Mouse (Mus musculus): Measurements from ENCODE around the gene Fitm2. TPM values are rescaled to one million over a fixed set of nuclear protein-coding genes. Genes with fewer than 3 reads are reported as not detected.
"Not testable (repeated sequence)": the region's sequence is repeated elsewhere in the genome, so short reads cannot be mapped to it uniquely, and the experiment has no call there.

Fitm2 gene
- total RNA-seq, 2 experiments from 2014 or later = 19.2 to 20.9 TPM

DNA sequence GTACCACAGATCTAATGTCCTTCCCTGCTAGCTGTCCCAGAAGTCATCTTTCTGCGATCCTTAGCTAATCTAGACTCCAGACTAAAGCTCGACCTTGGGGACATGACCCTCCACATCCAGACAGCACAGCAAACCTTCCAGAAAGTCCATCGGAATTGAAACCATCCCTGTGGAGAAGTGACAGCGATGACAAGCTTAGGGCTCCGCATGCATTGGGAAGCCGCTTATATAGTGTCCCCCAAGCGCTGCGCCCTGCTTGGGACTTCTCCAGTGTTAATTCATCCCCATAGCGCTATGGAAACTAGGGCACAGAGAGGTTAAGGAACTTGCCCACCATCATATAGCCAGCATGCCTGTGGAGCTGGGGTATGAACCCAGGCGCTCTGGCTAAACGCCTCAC lies 9.6 kb downstream of the Fitm2 start:
- DNase-seq = no peak

DNA sequence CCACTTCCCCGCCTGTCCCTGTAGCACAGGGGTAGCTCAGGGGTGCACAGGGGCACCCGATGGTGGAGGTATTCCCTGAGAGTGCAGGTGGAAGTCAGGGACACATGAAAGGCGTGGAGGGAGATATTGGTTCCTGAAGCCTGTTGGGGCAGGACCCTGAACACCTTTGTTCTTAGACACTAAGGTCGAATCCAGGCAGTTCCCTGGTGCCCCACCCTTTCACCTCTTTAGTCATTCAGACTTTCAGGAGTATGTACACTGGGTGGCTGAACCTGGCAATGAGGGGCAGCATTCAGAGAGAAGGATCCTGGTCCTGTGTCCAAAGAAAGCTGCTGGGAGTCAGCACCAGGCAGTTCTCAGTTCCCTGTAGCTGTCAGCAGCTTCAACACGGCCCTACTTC lies 10.0 kb downstream of the Fitm2 start:
- no peak for DNase-seq

DNA sequence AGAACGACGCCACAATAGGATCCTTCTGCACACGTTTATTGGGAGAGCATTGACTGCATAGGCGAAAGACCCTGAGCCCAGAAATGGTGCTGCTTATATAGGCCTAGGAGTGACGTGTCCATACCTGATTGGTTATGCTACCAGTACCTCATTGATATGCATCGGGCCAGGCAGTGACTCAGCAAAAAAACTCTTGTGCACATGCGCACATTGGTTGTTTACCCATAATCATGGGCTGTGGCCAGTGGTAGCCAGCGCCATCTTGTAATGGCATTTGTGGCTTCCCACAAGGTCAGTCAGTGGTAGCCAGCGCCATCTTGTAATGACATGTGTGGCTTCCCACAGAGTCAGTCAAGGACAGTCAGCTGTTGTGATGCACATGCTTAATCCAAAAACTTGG lies 11.1 kb downstream of the Fitm2 start:
- DNase-seq = not testable (repeated sequence)

DNA sequence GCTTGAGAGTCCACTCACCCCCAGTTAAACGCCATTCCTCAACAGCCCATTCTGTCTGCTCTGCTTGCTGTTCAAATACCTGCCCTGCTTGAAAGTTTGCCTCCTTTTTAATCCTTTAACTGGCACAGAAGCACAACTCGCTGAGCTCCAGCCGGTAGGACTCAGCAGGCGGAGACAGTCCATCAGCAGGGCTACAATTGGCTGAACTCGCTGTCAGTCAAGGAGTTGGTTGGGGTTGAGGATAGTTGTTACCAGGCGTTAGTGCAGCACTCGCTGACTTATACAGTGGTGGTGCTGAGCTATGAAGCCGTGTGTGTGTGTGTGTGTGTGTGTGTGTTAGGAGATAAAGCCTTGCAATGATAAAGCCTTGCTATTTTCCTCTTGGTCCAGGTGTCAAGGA lies 11.8 kb downstream of the Fitm2 start:
- DNase-seq = no peak

DNA sequence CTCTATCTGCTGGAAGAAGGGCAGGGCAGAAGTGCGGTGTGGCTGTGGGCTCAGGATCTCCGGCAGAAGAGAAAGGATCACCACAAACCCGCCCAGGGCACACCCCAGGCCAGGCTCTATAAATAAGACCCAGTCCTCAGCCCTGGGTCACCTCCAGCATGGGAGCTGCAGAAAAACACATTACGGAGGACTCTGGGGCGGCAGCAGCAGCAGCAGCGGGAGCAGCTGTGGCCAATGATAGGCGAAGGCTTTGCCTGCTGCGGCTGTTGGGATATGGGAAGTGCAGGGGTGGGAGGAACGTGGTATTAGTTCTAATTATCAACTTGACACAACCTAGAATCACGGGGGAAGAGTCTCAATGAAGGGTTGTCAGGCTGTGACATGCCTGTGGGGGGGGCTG lies 13.0 kb downstream of the Fitm2 start:
- no peak for DNase-seq

DNA sequence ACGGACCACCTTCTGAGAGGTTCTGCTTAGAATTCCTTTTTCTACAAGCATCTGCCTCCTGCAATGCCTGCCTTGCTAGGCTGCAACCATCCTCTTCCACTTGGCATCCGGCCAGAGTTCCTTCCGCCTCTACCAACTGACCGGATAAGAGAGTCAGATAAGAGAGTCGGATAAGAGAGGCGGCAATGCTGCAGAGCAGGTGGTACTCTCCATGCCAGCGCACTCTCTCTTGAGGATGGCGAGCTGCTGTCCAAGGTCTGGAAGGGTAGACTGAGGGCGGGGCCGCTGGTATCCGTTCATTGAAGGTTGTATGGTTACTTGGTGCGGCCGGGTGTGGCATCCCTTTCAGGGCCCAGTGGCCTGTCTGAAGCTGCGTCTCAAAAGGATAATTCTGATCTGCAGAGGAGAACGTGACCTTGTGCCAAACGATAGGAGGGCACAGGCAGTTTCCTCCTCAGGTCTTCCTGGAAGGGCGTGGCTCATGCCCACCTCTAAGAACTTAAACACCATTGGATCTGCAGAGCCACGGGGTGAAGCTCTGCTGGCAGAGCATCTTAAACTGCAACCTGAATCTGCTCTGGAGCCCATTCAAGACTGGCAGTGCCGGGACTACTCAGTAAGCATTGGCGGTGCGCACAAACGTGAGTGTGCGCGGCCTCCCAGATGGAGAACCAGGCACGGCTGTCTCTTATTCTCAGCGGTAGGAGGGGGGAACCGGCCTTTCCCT lies 13.7 kb downstream of the Fitm2 start:
- DNase-seq = no peak

DNA sequence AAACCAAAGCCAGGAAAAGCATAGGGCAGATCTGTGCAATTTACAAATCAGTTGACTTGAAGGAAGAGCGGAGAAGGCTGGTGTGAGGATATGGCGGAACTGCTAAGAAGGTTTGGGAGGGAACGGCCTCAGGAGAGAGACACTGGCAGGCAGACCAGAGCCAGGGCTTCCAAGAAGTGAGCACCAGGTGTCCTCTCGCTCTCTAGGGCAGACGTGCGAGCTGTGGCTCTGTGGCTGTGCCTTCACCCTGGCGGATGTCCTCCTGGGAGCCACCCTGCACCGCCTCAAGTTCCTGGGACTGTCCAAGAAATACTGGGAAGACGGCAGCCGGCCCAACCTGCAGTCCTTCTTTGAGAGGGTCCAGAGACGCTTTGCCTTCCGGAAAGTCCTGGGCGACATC lies 19.1 kb downstream of the Fitm2 start:
- no peak for DNase-seq

DNA sequence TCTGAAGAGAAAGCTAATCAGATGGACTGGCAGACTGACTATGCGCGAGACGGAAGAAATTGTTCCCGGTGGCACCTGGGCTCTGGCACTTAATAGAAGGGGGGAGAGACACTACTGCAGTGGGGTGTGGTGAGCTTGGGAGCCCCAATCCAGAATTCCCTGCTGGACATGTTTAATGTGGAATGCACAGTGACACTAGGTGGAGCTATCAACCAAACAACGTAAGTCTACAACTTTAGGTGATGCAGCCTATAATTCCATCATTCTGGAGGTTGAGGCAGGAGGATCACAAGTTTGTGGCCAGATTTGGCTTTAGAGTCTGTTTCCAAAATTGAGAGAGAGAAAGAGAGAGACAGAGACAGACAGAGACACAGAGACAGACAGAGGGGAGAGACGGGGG lies 19.7 kb downstream of the Fitm2 start:
- DNase-seq = no peak

DNA sequence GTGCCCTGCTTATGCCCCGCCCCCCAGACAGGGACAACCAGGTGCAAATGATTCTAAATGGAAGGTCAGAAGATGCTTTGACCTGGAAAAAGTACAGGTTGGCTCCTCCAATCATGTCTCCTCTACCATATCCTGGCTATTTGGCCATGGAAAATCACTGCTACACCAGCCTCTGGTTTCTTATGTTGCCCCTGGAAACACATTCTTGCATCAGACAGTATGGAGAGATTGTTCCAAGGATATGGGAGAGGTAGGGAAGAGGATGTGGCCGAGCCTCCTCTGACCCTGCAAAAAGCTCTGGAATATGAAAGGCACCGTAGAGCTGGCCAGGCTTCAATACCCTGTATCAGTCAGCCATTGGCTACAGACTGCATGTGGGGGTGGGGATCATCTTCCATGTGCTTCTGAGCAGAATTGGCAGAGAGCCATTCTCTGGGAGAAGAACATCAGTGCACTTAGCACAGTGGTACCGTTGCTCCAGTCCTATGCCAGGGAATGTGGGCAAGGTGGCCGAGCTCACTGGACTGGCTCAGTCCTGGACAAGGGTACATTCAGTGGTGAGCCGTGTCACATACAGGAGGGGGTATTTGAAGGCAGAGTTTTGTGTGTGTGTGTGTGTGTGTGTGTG lies 21.6 kb downstream of the Fitm2 start:
- peak; percentile 46 to 49 for DNase-seq

DNA sequence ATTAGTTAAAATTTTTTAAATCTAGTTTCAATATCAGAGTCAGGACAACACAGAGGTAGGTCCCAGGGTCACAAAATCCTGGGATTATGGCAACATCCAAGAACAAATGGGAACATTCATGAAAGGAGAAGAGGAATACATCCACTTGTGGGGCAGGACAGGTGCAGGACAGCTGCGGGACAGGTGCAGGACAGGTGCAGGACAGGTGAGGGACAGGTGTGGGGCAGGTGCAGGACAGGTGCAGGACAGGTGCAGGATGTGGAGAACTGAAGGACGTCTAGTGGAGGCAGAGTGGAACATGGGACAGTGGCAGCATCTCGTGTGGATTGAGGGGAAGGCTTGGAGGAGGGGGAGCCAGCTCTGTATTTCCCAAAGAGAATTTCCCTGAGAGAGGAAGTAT lies 23.2 kb downstream of the Fitm2 start:
- no peak for DNase-seq

DNA sequence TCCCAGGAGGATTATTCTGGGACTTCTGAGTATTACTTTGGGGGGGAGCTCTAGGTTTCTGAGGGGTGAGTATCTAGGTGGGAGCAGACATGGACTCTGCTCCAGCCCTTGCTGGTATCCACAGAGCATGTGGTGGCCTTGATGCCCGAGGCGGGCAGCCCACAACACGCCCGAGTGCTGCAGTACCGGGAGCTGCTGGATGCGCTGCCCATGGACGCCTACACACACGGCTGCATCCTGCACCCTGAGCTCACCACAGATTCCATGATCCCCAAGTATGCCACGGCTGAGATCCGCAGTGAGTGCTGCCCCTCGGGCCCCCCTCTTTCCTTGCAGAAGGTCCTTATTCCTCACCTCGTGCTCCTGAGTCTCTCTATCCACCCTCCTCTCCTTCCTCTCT lies 25.1 kb downstream of the Fitm2 start:
- no peak for DNase-seq

DNA sequence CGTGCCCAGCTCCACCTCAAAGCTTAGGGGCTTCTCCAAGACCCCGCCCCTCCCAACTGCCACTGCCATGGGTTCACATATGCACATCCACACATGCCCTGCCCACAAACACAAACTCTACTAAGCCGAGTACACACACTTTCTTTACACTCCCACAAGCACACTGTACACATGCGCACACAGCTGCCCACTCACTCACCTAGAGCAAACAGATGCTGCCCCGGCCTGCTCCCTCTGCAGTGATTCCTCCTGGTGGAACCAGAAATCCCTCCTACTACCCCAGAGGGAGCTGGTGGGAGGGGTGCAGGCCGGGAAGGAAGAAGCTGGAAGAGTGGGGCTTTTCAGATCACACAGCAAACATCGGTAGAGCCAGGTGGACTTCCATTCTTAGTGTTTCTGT lies 28.4 kb downstream of the Fitm2 start:
- DNase-seq = no peak

DNA sequence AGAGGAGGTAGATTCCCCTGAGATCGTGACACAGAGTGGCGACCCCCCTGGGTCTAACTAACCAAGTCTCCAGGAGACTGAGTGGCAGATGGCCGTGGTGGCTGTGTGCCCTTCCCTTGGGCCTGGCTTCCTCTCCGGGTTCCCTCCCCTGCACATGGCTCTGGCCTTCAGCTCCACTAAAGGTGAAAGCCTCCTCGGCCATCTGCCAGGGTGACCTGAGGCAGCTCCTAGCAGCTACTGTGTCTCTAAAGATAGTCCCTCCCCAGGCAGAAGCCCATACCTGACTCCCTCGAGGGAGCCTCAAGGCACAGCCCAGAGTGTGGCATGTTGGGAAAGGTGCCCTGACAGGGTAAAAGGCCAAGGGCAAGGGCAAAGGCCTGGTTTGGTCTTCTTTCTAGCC lies 28.9 kb downstream of the Fitm2 start:
- DNase-seq = no peak

DNA sequence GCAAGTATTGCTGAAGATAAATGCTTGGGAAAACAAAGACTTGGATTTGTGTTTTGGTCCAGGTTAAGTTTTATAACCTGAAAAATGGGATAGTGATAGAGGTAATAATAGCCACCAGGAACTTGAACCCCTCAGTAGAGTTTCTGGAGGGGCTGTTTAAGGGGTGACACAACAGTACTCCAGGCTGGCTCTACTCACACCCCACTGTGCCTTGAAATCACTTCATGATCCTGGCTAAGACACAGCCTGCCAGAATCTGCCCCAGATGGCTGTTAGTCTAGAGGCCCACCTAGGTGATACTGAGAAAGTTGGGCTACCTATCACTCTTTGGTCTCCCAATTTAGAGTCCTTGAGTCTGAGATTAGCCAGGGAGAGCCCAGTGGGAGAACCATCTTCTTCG lies 32.9 kb downstream of the Fitm2 start:
- DNase-seq = no peak

DNA sequence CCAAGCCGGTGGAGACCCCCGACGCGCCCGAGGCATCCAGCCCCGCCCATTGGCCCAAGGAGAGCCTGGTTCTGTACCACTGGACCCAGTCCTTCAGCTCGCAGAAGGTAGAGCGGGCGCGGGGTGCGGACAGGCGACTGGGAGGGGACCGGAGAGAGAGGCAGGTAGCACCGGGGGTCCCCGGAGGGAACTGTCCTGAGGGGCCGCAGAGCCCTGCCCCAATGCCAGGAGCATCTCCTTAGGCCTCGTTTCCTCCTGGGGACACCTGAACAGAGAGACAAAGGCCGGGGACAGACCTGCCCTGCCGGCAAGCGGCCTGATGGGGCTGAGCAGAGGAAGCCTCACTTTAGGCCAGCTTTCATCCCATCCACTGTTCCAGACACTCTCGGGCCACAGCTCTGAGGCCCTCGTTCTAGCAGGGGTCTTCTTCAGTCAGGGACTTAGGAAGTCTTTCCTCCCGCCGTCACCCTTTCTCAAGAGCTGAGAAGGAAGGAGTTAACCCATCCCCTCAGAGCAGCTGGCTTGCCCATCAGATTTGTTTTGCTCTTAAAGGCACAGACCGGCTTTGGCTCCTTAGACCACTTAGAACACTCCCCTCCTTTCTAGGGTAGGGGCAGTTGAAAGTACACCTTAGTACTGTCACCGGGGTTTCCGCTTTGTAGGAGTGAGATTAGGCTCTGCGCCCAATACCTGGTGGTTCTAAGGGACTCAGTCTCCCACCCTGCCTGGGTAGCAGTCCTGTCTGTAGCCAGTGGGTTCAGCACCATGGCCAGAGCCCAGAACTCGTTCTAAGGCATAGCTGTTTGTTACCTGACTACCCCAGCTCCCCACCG lies 33.6 kb downstream of the Fitm2 start:
- DNase-seq = peak in 1 of 2 experiments; percentile 51

DNA sequence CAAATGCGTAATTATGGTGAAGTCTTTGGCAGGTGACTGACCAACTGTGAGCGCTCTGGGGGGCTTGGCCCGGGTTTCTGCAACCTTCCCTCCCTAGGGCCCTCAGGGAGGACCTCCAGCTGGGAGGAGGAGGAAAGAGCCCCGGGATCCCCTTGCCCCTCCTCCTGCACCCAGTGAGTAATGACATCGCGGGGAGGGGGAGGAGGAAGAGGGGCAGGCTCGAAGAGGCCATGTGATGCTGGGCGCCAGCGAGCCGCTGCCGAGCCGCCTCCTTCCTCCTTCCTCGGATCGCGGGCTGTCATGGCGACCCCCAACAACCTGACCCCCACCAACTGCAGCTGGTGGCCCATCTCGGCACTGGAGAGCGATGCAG lies 34.2 kb downstream of the Fitm2 start, which contains the start of gene Gdap1l1:
Gene Gdap1l1 (plus strand): TSS at position 231 of the 373 bp plus-strand sequence.
- peak; percentile 79 to 83 for DNase-seq

DNA sequence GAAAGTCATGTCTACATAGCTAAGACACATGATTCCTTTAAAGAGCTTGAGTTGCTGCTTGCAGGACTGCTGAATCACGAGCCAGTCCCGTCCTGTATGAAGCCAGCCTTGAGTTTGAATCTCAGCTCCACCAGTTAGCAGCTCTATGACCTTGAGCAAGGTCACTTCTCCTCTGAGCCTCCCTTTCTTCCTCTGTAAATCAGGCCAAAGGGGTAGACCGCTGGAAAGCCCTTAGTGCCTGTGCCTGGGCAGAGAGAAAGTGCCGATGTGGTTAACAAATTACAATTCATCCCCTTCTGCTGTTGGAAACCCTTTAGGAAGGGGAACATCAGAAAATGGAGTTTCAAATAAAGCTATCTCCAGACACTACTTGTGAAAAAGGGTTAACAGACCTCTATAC lies 34.6 kb downstream of the Fitm2 start:
- DNase-seq = no peak

DNA sequence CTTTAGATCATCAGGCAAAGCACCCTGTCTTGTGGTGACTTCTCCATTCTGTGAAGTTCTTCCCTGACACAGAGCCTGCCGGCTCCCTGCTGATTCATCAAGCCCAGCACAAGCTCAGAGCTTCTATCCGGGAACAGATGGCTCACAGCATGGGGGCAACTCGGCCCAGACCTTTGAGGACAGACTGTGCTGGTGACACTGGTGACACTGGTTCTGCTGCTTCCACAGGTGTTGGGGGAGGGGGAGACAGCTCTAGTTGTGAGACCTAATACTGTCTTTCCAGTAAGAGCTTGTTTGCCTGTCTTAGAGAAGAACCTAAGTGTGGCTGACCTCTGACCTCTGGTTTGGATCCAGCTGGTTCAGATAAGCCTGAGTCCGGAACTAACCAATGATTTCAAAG lies 38.5 kb downstream of the Fitm2 start:
- no peak for DNase-seq

DNA sequence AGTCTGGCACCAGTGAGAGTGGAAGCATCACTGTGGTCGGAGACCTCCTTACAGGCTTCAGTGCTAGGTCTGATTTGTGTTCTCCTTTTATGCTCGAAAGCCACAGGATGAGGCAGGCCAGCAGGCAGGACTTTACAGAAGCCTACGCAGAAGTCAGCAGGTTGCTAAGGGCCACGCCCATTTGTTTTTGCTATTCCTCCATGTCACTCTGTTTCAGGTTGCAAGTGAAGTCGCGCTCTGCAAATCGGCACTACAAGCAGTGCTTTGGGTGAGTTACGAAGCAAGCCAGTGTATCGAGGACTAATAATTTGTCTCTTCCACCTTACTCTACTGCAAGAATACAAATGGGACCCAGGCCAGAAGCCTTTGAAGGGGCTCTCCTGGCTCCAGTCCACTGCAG lies 41.1 kb downstream of the Fitm2 start:
- DNase-seq = no peak

DNA sequence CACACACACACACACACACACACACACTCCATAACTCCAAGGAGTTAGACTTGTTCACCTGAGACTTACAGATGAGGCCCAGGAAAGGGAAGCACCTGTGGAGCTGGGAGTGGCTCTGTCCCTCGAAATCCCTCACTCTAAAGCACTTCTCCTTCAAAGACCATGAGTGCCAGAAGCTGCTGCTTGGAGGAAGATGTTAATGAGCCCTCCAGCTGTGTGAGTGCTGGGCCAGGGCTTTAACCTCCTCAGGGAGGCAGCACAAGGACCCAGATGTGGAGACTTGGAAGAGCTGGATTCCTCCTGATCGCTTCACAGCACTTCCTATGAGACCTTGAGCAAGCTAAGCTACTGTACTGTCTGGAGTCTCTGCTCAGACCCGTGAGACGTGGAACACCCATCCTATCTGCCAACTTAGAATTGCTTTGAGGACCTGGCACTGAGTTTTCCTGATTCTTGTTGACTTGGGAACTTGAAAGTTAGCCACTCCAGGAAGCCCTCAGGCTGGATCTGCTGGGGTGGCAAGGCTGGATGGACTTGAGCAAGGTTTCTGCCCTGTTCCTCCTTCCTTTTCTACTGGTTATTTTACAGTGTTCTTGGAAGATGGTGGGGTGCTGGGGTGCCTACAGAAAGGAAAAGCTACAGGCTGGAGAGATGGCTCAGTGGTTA lies 44.0 kb downstream of the Fitm2 start:
- DNase-seq = no peak

DNA sequence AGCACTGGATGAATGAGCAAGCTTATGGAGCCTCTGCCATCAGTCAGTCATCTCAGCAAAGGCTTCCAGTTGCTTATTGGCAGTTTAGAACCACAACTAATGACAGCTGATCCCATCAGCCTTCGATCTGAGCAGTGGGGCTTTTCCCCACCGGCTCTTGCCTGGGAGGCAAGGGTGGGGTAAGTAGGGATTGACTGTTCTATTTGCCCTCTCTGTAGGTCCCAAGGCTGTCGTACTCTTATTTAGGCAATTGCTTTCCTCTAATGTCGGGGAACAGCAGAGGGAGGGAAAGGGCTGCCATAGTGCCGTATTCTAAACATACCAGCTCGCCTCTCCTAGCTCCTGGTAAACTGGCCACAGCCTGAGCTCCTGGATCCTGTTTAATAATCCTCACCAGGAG lies 47.8 kb downstream of the Fitm2 start, which contains the start of gene Oser1:
Gene Oser1 (minus strand): TSS at position 101 of the 400 bp plus-strand sequence.
- DNase-seq = no peak

DNA sequence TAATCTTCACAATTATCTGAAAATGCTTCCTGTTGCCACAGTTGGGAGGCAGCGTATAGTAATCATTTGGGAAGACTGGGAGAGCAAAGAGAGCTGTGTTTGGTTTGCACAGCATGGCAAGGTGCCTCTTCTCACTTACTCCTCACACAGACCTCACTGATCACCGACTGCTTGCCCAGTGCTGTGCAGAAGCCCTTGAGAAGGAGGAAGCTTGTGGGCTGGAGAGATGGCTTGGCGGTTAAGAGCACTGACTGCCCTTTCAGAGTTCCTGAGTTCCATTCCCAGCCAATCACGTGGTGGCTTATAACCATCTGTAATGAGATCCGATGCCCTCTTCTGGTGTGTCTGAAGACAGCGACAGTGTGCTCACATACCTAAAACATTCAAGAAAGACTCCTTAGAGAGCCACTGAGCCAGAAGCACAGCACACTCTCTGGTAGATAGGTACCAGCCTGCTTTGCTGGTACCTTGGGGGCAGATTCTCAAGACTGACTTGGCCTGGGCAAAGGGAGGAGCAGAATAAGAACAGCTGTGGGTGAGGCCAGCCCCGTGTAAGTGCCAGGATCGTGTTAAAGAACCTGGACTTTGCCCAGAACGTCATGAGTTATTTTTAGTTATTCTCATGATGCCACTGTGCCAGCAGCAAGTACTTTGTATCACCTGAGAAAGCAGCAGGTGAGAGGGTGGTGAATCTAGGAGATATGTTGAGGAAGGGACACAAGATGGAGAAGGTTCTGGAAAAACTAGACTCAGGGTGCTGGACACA lies 49.4 kb downstream of the Fitm2 start:
- DNase-seq = no peak
